Mouse (Mus musculus) lung, adult 18-20 months (tissue): ENCODE results near the gene Asic2.

ENCODE experiments used
- DNase-seq, 2 experiments: peaks; one replicate each; pipeline ENCODE4 v3.0.0; 2022; ENCODE audit warnings: mixed read lengths in 2 of 2

The Asic2 gene

DNA sequence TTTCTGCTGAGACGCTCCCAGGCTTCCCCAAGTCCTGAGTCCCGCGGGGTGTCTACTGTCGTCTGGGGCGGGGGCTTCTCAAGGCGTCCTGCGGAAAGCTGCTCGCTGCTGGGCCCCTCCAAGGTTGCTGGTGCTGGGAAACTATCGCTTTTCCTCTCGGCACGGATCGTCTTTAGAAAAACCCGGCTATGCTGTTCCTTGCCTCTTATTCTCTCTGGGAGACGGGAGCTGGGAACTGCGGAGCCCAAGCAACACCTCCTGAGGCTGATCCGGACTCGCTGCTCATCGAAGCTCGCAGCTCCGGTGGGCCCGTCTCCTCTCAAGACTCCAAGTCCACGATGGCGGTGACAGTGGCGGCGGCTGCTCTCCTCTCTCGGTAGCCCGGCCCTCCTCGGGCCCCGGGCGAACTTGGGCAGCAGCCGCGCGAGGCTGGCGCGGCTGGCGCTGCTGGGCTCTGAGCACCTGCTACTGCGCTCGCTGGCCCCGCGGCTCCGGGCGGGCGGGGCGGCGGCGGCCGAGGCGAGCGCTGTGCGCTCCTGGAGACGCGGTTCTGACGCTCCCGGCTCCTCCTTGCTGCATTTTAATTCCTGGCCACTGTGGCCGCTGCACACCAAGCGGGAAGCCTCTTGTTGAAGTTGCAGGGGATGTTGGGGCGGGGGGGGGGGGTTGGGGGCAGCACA, 815.0 kb downstream of the Asic2 start:
- no peak for DNase-seq

DNA sequence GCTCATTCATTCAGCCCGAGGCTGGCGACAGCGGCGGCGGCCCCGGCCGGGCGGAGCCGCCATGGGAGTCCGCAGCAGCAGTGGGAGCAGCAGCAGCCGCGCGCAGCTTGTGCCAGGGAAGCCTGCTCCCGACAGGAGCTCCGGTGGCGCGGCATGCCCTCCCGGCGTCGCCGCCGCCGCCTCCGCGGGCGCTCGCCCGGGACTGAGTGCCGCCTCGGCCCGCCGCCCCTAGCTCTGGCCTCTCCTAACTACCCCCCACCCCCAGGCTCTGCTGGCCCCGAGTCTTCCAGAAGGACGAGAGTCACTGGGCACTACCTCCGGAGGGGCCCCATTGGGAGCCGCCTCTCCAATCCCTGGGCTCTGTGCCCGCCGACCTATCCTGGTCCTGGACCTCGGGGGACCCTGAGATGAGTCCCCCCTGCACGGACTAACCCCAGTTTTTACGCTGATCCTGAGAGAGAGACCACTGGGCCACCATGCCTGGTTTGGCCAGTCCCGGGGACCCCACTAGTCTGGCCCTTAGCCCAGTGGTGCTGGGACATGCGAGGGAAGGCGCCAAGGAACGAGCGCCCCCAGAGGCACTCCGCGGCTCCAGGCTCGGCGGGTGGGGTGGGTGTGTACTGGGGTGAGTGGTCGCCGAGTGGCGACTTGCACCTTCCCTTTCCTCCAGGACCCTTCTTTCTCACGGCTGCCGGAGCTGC, 815.6 kb downstream of the Asic2 start:
- no peak for DNase-seq

GRCm38 (mm10) chr11:81152021-81152385, 816.3 kb downstream of the Asic2 start:
- DNase-seq, result no peak

DNA sequence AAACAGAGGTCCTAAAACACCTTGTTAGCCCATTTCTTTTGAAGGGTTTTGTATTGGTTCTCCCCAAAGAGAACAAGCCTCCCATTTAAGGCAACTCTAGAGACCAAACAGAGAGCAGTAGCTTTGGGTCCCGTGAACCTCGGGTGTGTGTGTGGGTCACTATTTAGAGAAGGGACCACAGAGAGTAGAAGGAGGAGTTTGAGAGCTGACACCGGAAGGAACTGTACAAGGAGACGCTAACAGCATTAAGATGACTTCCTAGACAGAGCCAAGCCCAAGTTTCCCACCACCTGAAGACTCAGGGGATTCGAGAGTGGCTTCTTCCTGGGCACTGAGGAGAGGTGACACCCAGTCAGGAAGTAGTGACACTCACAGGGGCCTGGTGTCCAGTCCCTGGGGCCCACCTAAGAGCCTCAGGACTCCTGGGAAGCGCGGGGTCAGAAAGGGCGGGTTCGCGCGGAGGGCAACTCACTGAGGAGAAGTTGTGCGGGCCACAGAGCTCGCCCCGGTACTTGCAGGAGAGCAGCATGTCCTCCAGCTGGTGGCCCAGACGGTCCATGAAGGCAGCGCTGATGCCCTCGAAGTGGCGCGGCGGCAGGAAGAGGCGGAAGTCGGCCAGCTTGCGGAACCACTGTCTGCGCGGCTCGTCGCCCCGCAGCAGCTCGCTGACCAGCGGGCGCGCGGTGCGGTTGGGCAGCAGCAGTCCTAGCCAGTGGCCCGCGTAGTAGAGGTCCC, 816.8 kb downstream of the Asic2 start:
- no peak for DNase-seq

GRCm38 (mm10) chr11:81150621-81151020, 817.6 kb downstream of the Asic2 start:
- DNase-seq, result no peak

- no peak for DNase-seq
Measured at GRCm38 (mm10) chr11:81148423-81148822, 819.8 kb downstream of the Asic2 start.

DNA sequence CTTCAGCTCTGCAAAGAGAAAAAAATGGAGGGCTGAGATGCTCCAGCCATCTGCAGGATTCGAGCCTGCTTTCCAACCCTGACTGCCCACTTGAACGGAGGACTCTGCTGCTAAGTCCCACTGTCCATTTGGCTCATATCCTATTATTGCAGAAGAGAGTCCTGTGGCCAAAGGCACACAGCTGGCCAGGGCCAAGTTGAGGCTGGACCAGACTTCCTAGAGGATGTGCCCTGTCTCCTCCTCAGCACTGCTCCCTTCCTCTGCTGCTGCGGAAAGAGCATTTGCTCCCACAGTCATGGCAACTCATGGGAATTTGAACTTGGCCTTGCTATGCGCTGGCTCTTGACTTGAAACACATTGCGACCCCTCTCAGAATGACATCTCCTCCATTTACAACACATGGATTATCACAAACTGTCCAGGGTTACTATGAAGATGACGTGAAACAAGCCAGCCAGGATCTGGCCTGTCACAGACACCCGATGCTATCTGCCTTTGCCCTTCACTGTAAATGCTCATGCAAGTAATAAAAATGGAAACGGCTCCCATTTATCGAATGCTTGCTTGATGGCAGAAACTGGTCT, 821.6 kb downstream of the Asic2 start:
- no peak for DNase-seq

DNA sequence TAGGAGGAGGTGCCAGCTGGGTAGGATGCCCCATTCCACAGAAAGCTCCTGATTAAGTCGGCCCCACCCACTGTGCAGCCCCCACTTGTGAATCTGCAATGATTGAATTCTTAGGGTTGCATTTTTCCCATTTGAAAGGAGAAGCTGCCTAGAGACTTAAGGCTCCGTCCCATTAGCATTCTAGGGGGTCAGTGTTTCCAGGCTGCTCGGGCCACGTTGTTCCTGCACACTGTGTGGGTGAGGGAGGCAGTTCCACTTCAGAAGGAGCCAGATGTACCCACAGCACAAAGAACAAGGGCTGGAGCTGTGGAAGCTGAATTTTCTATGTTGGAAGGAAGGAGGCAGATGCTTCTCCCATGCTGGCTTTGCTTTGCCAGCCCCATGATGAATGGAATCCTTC, 833.1 kb downstream of the Asic2 start:
- no peak for DNase-seq

- DNase-seq, result no peak
Measured at GRCm38 (mm10) chr11:81133950-81134349, 834.3 kb downstream of the Asic2 start.

DNA sequence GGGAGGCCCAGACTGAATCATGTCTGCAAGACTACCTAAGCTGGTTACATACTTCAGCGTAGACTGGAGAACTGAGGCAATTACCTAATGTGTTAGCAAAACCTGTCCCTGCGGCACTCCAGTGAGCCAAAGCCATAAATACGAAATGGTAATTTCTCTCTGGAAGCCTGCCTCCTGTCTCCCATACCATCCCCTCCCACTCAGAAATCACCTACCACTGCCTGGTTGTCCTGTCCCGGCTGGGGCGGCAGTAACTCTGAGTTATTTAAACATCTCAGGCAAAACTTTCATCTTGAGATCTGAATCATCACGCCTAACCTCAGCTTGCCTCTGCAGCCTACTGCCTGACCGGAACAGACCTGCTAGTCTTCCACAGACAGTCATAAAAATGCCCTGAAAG, 835.6 kb downstream of the Asic2 start:
- no peak for DNase-seq

DNA sequence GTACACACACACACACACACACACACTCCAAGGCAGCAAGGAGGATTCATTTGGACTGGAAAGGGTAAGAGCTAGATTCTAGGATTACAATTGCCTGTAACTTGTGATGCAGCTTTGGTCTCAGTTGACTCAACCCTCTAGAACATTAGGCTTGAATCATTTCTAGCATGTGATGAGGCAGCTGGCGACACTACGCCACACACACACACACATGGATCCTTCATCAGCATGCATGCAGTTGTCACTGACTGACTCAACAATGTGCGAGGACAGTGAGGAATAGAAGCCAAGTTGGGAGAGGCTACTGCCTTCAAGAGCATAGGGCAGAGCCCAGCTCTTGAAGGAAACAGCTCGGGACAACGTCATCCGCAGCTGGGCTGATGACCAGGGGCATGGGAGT, 843.9 kb downstream of the Asic2 start:
- no peak for DNase-seq

DNA sequence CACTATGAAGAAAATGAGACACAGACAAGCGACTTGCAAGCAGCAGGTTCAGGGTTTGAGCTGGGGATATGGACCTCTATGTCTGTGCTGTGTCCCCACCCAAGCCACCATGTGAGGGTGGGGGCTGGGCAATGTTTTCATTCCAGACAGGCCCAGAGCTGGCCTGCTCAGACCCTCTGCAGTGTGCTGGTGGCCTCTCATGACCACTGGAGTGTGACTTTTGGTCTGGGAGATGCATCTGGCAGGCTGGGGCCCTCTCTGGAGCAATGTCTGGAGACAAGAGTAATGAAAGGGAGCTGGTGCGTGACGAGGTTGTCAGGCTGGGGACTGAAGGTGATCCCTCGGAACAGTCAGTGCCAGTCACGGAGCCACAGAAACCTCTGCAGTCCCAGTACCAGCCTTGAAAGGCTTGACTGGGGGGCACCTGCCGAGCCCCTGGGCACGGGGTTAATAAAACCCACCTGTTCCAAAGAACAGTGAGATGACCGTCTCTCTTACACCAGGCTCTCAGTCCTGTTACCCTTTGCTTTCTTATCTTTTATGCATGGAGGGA, 848.2 kb downstream of the Asic2 start:
- DNase-seq, result no peak

DNA sequence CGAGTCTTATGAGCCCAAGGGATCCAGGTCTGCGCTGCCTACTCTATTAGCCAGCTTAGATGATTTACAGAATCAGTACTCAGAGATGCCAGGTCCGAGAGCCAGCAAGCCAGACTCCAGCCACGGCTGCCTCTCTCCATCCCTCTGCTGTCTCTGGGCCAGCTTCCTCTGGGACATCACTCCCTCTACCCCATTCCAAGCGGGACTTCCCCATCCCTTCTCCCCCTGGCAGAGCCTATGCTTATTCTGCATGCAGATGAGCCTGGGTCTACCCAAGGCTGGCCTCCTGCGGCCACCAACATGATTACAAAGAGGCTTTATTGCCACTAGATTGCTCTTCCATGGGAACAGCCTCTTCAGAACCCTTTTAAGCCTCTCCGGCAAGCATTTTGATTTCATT, 850.2 kb downstream of the Asic2 start:
- DNase-seq, result no peak

DNA sequence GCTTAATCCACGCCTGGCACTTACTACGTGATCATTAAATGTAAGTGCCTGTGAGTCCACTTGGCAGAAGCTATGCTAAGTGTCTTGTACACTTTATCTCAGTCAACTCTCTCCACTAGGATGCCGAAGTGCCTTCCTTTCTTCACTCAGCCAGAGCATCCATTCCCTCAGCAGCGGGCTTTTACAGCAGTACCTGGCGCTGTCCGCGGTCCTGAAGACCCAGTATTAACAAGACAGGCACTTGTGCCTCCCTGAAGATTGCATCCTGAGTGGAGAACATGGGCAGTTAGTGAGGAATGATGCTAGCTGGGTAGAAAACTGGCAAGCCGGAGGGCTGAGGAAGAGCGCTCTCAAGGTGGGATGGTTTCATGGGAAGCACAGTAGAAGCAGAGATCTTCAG, 852.6 kb downstream of the Asic2 start:
- DNase-seq, result peak in 1 of 2 experiments; percentile 2

- no peak for DNase-seq
Measured at GRCm38 (mm10) chr11:81111626-81112025, 856.6 kb downstream of the Asic2 start.

- no peak for DNase-seq
Measured at GRCm38 (mm10) chr11:81110049-81110448, 858.2 kb downstream of the Asic2 start.

GRCm38 (mm10) chr11:81106949-81107348, 861.3 kb downstream of the Asic2 start:
- DNase-seq, result no peak

DNA sequence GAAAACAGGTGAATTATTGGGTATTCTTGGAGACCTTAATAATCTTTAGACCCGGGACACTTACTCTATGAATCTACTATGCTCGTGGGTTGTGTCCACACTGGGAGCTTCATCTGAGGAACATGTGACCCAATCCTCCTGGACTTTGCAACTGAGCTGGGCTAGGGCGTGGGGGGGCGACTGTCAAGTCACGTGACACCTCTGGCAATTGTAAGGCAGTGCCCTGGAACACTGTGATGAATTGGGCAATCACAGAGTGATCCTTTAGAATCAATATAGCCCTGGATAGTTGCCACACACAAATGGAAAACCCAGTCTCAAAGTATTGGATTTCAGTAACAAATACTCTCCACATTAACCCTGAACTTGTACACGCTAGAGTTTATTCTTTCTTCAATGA, 867.4 kb downstream of the Asic2 start:
- no peak for DNase-seq

- DNase-seq, result peak; percentile 36 to 45
Measured at GRCm38 (mm10) chr11:81096011-81096410, 872.2 kb downstream of the Asic2 start.

DNA sequence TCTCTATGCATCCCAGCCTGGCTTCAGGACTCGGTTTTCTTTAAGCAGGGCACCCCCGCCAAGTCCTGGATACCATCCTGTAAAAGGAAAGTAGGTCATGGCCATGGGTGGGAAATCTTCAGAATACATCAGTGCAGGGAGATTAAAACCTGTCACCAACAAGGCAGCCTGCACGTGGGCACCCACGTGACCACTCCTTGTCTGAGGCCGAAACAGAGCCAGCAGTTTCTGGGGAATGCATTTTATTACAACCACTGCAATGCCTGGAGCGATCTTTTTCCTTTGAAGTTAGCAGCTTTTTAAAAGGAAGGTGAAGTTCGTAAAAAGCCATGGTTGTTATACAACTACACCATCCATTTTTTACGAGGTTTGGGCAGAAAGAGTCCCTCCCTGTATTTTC, 873.7 kb downstream of the Asic2 start:
- DNase-seq, result no peak

GRCm38 (mm10) chr11:81092161-81092560, 876.1 kb downstream of the Asic2 start:
- DNase-seq, result no peak

GRCm38 (mm10) chr11:81083822-81084221, 884.4 kb downstream of the Asic2 start:
- DNase-seq, result no peak

DNA sequence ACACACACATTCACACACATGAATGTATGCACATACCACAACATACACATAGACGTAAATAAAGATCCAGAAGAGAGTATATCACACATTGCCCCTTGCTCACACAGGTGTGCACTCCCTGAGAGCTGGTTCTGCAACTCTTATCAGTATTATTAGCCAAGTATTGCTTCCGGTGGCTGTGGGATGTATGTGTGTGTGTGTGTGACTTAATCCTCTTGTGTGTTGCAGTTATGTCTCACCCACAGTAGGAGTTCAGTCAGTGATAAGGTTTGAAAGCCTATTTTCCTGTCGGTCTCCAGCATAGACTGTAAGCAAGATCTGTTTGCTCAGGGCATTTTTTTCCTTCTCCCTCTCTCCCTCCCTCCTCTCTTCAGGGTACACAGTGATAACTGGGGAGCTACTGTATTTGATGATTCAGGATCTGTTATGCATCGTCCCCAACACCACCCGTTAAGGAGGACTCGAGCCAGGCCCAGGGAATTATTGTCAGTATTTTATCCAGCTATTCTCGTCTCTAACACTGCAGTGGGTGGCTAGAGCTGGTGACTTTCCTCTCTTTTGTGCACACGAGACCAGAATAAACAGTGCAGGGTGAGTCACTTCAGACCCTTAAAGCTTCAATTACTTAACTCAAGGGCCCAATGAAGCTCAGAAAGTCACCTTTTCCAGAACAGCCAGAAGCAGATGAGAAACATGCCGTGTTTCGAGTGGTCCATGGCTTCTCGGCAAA, 888.0 kb downstream of the Asic2 start:
- peak in 1 of 2 experiments; percentile 20 for DNase-seq
